35 mouse cellular contexts compared by ENCODE assay signal in genomic region chr19:56614131-56614530, GRCm38 (mm10).
"Had no signal": no experiment of that assay in that cellular context is flagged by ENCODE, and none has a peak within 500 bp of the region (broad histone marks: within the 10 kb centered on the region; RNA-seq: fewer than 3 reads in every experiment).

No protein-coding gene starts in this region.

- H3K9me3 ChIP-seq: heart, embryonic 10.5 days; heart, embryonic 12.5 days; heart, embryonic 13.5 days; heart, embryonic 15.5 days; hindbrain, embryonic 10.5 days; hindbrain, embryonic 12.5 days; hindbrain, embryonic 13.5 days; hindbrain, embryonic 15.5 days; intestine, embryonic 15.5 days; kidney, embryonic 15.5 days had no signal

- H3K4me2 ChIP-seq: heart, embryonic 11.5 days; heart, embryonic 12.5 days; heart, embryonic 13.5 days; heart, embryonic 15.5 days; hindbrain, embryonic 12.5 days; hindbrain, embryonic 13.5 days; hindbrain, embryonic 14.5 days; hindbrain, embryonic 15.5 days; intestine, embryonic 15.5 days; kidney, embryonic 15.5 days had no signal

- H3K4me1 ChIP-seq: heart, embryonic 10.5 days; heart, embryonic 12.5 days; heart, embryonic 15.5 days; hindbrain, embryonic 15.5 days; intestine, embryonic 15.5 days had no signal

- H3K27me3 ChIP-seq: heart, embryonic 12.5 days; heart, embryonic 15.5 days; hindbrain, embryonic 12.5 days; hindbrain, embryonic 13.5 days; hindbrain, embryonic 15.5 days; intestine, embryonic 15.5 days had no signal

- H3K9ac ChIP-seq: heart, embryonic 12.5 days; heart, embryonic 13.5 days; heart, embryonic 15.5 days; hindbrain, embryonic 12.5 days; hindbrain, embryonic 13.5 days; hindbrain, embryonic 14.5 days; hindbrain, embryonic 15.5 days; intestine, embryonic 15.5 days; kidney, embryonic 15.5 days had no signal

- H3K27ac ChIP-seq: heart, adult 2 months; heart, embryonic 10.5 days; heart, embryonic 13.5 days; heart, embryonic 15.5 days; hindbrain, embryonic 10.5 days; hindbrain, embryonic 12.5 days; hindbrain, embryonic 13.5 days; hindbrain, embryonic 14.5 days; hindbrain, embryonic 15.5 days; hindbrain, postnatal 0 days; intestine, embryonic 15.5 days; kidney, embryonic 15.5 days; kidney, postnatal 0 days; layer of hippocampus, adult 2 months had no signal

- H3K4me3 ChIP-seq: heart, adult 2 months; heart, embryonic 10.5 days; heart, embryonic 12.5 days; heart, embryonic 13.5 days; heart, embryonic 15.5 days; hindbrain, embryonic 10.5 days; hindbrain, embryonic 12.5 days; hindbrain, embryonic 13.5 days; hindbrain, embryonic 15.5 days; intestine, embryonic 15.5 days; kidney, embryonic 15.5 days; layer of hippocampus, adult 2 months had no signal

- ATAC-seq: hindbrain, embryonic 16.5 days; hindbrain, postnatal 0 days; inflammation-experienced regulatory T-cells, adult 6 months; intestine, embryonic 15.5 days; intestine, embryonic 16.5 days; intestine, postnatal 0 days had no signal

- H3K36me3 ChIP-seq: heart, embryonic 10.5 days; heart, embryonic 12.5 days; heart, embryonic 13.5 days; heart, embryonic 15.5 days; hindbrain, embryonic 10.5 days; hindbrain, embryonic 12.5 days; hindbrain, embryonic 13.5 days; hindbrain, embryonic 15.5 days; intestine, embryonic 15.5 days; kidney, embryonic 15.5 days had no signal

- DNase-seq: heart, adult 2 months; heart, postnatal 10 days; heart, postnatal 14 days; heart, postnatal 36 days; heart, postnatal 4 days; kidney, adult 11 months; kidney, adult 18-20 months; kidney, adult 2 months; kidney, adult 8-10 months; kidney, adult 9 months; kidney, postnatal 10 days; kidney, postnatal 14 days; kidney, postnatal 25 days; kidney, postnatal 36 days; kidney, postnatal 4 days; layer of hippocampus, adult 9-11 months had no signal
